Mouse (Mus musculus) intestine, embryonic 14.5 days (tissue): Measurements from ENCODE around the gene Fads3. TPM values are rescaled to one million over a fixed set of nuclear protein-coding genes. Genes with fewer than 3 reads are reported as not detected.
A peak's percentile ranks its signal among the peaks of the same experiment; 100 is the strongest.

Source experiments
- ATAC-seq: fragments of 200-750 bp; cut with Nextera tagmentation; replicated peaks from 2 replicates; pipeline ENCODE4 v1.8.0; 2017; ENCODE audit warnings: low read depth, moderate number of reproducible peaks, moderate TSS enrichment, moderate library complexity; ENCODE audit not compliant: low FRiP score, low TSS enrichment
- DNase-seq: peaks from one replicate; pipeline ENCODE4 v3.0.0-alpha.2; 2018; ENCODE audit warnings: low spot score
- H3K27ac ChIP-seq: fragments of 300-500 bp; sonication (generic); 2 replicates; pipeline ENCODE4 v1.5.1; 2014; ENCODE audit warnings: low read depth, mild to moderate bottlenecking, control low read depth
- H3K27me3 ChIP-seq: fragments of 300-500 bp; sonication (generic); replicated peaks from 2 replicates; pipeline ENCODE4 v1.6.1; 2014; ENCODE audit warnings: low read length, control low read depth; ENCODE audit not compliant: control insufficient read depth, insufficient read depth
- H3K36me3 ChIP-seq: fragments of 300-500 bp; sonication (generic); 2 replicates; pipeline ENCODE4 v1.6.1; 2014; ENCODE audit warnings: low read length, control low read depth; ENCODE audit not compliant: control insufficient read depth, insufficient read depth
- H3K4me1 ChIP-seq: fragments of 300-500 bp; sonication (generic); replicated peaks from 2 replicates; pipeline ENCODE4 v1.6.1; 2014; ENCODE audit warnings: low read length, control low read depth, mixed read lengths; ENCODE audit not compliant: control insufficient read depth, insufficient read depth
- H3K4me2 ChIP-seq: fragments of 300-500 bp; sonication (generic); 2 replicates; pipeline ENCODE4 v1.6.1; 2014; ENCODE audit warnings: low read length
- H3K4me3 ChIP-seq: fragments of 300-500 bp; sonication (generic); 2 replicates; pipeline ENCODE4 v1.5.1; 2014; ENCODE audit warnings: low read depth, low read length, control low read depth, mixed read lengths
- H3K9ac ChIP-seq: fragments of 300-500 bp; sonication (generic); 2 replicates; pipeline ENCODE4 v1.6.1; 2014; ENCODE audit warnings: mild to moderate bottlenecking, low read length
- H3K9me3 ChIP-seq: fragments of 300-500 bp; sonication (generic); 2 replicates; pipeline ENCODE4 v1.6.1; 2016; ENCODE audit warnings: low read length, control low read depth; ENCODE audit not compliant: control insufficient read depth
- WGBS: fragments of 180-500 bp; shearing (Covaris S2); extraction: QIAGEN DNeasy Blood & Tissue Kit; methylation state at CpG from one replicate; pipeline ENCODE4 v1.1.7; 2014; 5-methylcytosine and 5-hydroxymethylcytosine counted together
- polyA plus RNA-seq: library from polyadenylated mRNA; unstranded; fragments of >200 nt; fragmentation: Nextera tagmentation; extraction: Ambion mirVana; gene quantifications from 2 replicates; pipeline ENCODE4 v1.2.1, GENCODE M21; 2014

Gene Fads3
- polyA plus RNA-seq, 1 experiment from 2014 or later = 11.5 TPM

- Histone ChIP-seq H3K4me3 (no peak overlapping the region), H3K27ac (no peak overlapping the region), H3K9ac (no peak overlapping the region), H3K27me3 (no peaks in the 10 kb centered on the region), H3K9me3 (no peaks in the 10 kb centered on the region), H3K4me1 (peaks cover 6% of the 10 kb centered on the region; the same call in 1 of the 2 replicates), H3K36me3 (peaks cover 27% of the 10 kb centered on the region), H3K4me2 (no peak overlapping the region)
- WGBS = 93% methylated on average over 4 of the region's 4 CpGs
- DNase-seq (no peak), ATAC-seq (no peak)
Observed at GRCm38 (mm10) chr19:10052698-10053097, 11.3 kb downstream of the Fads3 start.

GRCm38 (mm10) chr19:10053692-10054260 is 12.4 kb downstream of the Fads3 start:
- no peaks in the 10 kb centered on the region for H3K27me3 ChIP-seq
- 92% methylated on average over 10 of the region's 10 CpGs for WGBS
- peaks cover 30% of the 10 kb centered on the region for H3K36me3 ChIP-seq
- H3K27ac ChIP-seq = no peak overlapping the region
- DNase-seq (no peak), ATAC-seq (no peak)
- H3K4me1 ChIP-seq = peaks cover 6% of the 10 kb centered on the region; the same call in 1 of the 2 replicates
- H3K9me3 ChIP-seq = no peaks in the 10 kb centered on the region
- no peak overlapping the region for H3K4me3 ChIP-seq
- H3K9ac ChIP-seq = no peak overlapping the region
- H3K4me2 ChIP-seq = no peak overlapping the region

GRCm38 (mm10) chr19:10054361-10055075 is 13.1 kb downstream of the Fads3 start:
- Histone ChIP-seq H3K4me1 (0 out of 2 replicates have a peak, but pooled peaks cover 1% of the 10 kb centered on the region), H3K36me3 (peaks cover 30% of the 10 kb centered on the region)

GRCm38 (mm10) chr19:10055261-10055660 is 13.9 kb downstream of the Fads3 start:
- 80% methylated on average over 3 of the region's 3 CpGs for WGBS
- ATAC-seq = no peak
- H3K4me2 ChIP-seq = no peak overlapping the region
- H3K4me3 ChIP-seq = no peak overlapping the region
- no peaks in the 10 kb centered on the region for H3K4me1 ChIP-seq
- no peak overlapping the region for H3K27ac ChIP-seq
- no peak overlapping the region for H3K9ac ChIP-seq
- H3K36me3 ChIP-seq = peaks cover 30% of the 10 kb centered on the region
- no peaks in the 10 kb centered on the region for H3K27me3 ChIP-seq
- H3K9me3 ChIP-seq = no peaks in the 10 kb centered on the region
- DNase-seq = no peak

More at GRCm38 (mm10) chr19:10054361-10055075, 13.1 kb downstream of the Fads3 start:
- no peak for ATAC-seq
- Histone ChIP-seq H3K4me2 (no peak overlapping the region), H3K9me3 (no peaks in the 10 kb centered on the region), H3K9ac (no peak overlapping the region), H3K27me3 (no peaks in the 10 kb centered on the region), H3K27ac (no peak overlapping the region), H3K4me3 (no peak overlapping the region)
- 85% methylated on average over 6 of the region's 6 CpGs for WGBS
- DNase-seq = no peak

- peaks cover 2% of the 10 kb centered on the region; the same call in 1 of the 2 replicates for H3K4me1 ChIP-seq
- no peaks in the 10 kb centered on the region for H3K9me3 ChIP-seq
- no peak overlapping the region for H3K27ac ChIP-seq
- no peak for ATAC-seq
- no peaks in the 10 kb centered on the region for H3K27me3 ChIP-seq
- WGBS = 84% methylated on average over 22 of the region's 22 CpGs
- no peak overlapping the region for H3K4me2 ChIP-seq
- no peak overlapping the region for H3K9ac ChIP-seq
- H3K4me3 ChIP-seq = no peak overlapping the region
- no peak for DNase-seq
- peaks cover 33% of the 10 kb centered on the region for H3K36me3 ChIP-seq
Observed at GRCm38 (mm10) chr19:10055783-10056660, 14.7 kb downstream of the Fads3 start.

GRCm38 (mm10) chr19:10056686-10057085 is 15.3 kb downstream of the Fads3 start:
- Histone ChIP-seq H3K4me3 (no peak overlapping the region), H3K4me2 (no peak overlapping the region), H3K27me3 (no peaks in the 10 kb centered on the region), H3K36me3 (peaks cover 40% of the 10 kb centered on the region), H3K4me1 (peaks cover 5% of the 10 kb centered on the region), H3K9me3 (no peaks in the 10 kb centered on the region), H3K9ac (no peak overlapping the region), H3K27ac (no peak overlapping the region)
- DNase-seq (no peak), ATAC-seq (no peak)
- WGBS = 79% methylated on average over 3 of the region's 3 CpGs

- ATAC-seq (peak; percentile 22; the same call in 1 of the 2 replicates), DNase-seq (no peak)
- Histone ChIP-seq H3K27me3 (no peaks in the 10 kb centered on the region), H3K9me3 (no peaks in the 10 kb centered on the region), H3K36me3 (peaks cover 47% of the 10 kb centered on the region), H3K4me3 (no peak overlapping the region), H3K4me2 (no peak overlapping the region), H3K4me1 (peaks cover 5% of the 10 kb centered on the region), H3K27ac (no peak overlapping the region), H3K9ac (no peak overlapping the region)
- WGBS = 57% methylated on average over 11 of the region's 11 CpGs
Observed at GRCm38 (mm10) chr19:10057486-10058351, 16.4 kb downstream of the Fads3 start.

GRCm38 (mm10) chr19:10058352-10058825 is 17.0 kb downstream of the Fads3 start:
- DNase-seq (no peak), ATAC-seq (no peak)
- H3K36me3 ChIP-seq = peaks cover 47% of the 10 kb centered on the region
- H3K9ac ChIP-seq = no peak overlapping the region
- WGBS = 71% methylated on average over 1 of the region's 1 CpGs
- no peaks in the 10 kb centered on the region for H3K9me3 ChIP-seq
- no peaks in the 10 kb centered on the region for H3K27me3 ChIP-seq
- no peak overlapping the region for H3K4me2 ChIP-seq
- H3K27ac ChIP-seq = no peak overlapping the region
- H3K4me1 ChIP-seq = peaks cover 5% of the 10 kb centered on the region
- no peak overlapping the region for H3K4me3 ChIP-seq
